Mouse (Mus musculus) stomach, postnatal 0 days (tissue): ENCODE data around the gene Bbof1.

ENCODE experiments used
- CTCF ChIP-seq: IDR thresholded peaks from 2 replicates; pipeline ENCODE4 v1.5.1; 2016; ENCODE audit warnings: antibody characterized with exemption, low read depth, mild to moderate bottlenecking, moderate library complexity
- EP300 ChIP-seq: optimal IDR thresholded peaks from 2 replicates; pipeline ENCODE3; 2016; ENCODE audit warnings: antibody characterized with exemption

DNA sequence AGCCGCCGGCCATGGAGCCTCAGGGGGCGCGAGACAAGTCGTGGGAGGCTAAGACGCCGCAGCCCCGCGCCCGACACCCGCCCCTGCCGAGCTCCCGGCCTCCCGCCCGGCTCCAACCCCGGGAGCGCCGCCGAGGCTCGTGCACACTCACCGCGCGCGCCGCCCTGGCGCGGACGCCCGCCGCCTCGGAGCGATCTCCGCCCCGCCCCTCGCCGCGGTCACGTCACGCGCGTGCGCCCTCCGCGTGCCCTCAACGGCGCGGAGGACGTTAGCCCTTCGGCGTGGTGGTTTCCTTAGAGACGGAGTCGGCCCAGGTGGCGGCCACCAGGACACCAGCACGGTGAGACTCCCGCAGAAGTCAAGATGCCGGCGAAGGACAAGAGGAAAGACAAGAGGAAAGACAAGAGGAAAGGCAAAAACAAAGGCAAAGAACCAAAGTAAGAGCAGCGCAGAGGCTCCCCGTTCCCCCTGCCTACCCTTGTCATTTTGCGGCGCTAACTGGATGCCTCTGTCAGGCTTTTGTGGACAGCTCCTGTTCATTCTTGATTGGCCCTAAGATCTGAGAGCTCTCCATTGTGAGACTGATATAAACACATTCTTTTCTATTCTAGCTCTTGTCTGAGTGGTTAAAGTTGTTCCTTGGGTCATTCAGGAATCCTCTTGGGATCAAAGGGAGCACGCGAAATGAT, at the start of gene Bbof1, which contains the start of gene Entpd5:
- no peak for TF ChIP-seq CTCF
- TF ChIP-seq EP300: no peak
